Mouse (Mus musculus): ENCODE results near the gene Wdr18.

The Wdr18 gene

DNA sequence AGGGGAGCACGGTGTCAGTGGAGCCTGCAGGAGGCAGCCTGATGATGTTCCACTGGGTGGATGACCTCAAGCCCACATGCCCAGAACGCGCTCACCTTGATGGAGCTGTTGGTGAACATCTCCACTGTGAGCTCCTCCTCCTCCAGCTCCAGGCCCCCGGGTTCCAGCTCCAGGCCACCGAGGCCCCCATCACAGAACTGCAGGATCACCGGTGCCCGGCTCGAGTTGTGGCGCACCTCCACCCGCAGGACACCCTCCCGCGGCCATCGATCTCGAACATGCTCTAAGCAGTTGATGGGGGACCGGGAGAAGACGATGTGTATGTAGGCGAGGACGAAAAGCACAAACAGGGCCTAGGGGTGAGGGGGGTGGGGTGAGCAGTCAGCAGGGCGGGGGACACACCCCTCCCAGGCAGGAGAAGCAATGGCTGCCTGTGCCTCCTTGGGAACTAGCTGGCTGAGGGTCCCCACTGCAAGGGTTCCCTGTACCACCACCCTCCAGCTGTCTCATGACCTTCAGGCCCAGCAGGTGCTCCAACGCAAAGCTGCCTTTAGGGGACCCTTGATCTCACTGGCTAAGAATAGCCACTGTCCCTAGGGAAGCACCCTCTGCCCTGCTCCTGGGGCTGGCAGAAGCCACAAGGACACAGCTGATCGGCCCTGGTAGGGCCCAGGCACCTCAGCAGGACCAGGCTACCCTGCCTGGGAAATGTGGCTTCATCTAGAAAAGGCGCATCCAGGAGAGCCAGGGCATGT, 19.6 kb downstream of the Wdr18 start:
- no peak for DNase-seq

DNA sequence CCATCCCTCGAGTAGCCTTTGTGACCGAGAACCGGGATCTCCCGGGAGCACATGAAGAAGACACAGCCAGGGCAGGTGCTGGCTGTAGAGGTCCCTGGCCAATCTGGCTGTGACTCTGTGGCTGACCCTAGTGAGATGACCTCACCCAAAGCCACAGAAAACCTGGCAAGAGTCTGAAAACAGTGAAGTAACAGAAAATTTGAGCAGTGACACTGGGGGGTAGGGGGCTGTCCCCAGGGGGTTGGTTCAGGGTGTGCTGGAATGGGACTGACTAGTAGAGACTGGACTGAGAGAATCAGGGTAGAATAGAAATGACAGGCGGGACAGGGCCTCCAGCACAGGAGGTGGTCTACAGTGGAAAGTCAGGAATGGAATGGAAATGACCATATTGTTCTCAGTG, 23.3 kb downstream of the Wdr18 start:
- no peak for DNase-seq

- DNase-seq = peak; percentile 56
These were observed 23.7 kb downstream of the Wdr18 start for GRCm38 (mm10) chr10:79983670-79984069.

DNA sequence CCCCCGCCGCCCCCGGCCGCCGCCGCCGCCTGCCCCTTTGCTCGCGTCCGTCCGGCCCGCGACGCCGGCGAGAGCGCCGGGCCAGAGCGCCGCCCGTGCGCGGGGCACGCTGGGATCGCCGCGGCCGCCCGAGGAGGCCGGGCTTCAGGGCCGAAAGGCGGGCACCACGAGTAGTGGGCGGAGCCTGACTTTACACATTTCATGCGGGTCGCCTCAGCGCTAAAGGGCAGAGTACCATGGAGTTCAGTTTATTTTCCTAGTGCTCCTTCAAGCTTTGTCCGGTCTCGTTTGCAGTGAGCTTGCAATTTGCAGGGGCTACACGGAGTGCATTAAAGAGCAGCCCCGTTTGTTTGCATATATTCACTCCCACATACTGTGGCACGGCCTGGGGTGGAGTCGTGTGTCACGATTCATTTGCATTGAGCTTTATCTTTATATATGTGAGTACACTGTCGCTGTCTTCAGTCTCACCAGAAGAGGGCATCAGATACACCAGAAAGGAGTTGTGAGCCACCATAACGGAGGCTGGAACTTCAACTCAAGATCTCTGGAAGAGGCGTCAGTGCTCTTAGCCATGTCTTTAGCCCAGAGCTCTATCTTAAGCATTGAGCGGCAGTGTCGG, 24.4 kb downstream of the Wdr18 start, which contains the start of gene Tmem259:
Gene Tmem259 (minus strand): TSS at position 136 of the 622 bp plus-strand sequence.
- DNase-seq = peak; percentile 89

- peak; percentile 94 for DNase-seq
These were observed 24.9 kb downstream of the Wdr18 start for GRCm38 (mm10) chr10:79984871-79985270.

- peak; percentile 66 for DNase-seq
These were observed 25.6 kb downstream of the Wdr18 start for GRCm38 (mm10) chr10:79985334-79986231.

- peak; percentile 73 for DNase-seq
These were observed 26.4 kb downstream of the Wdr18 start for GRCm38 (mm10) chr10:79986232-79986878.

DNA sequence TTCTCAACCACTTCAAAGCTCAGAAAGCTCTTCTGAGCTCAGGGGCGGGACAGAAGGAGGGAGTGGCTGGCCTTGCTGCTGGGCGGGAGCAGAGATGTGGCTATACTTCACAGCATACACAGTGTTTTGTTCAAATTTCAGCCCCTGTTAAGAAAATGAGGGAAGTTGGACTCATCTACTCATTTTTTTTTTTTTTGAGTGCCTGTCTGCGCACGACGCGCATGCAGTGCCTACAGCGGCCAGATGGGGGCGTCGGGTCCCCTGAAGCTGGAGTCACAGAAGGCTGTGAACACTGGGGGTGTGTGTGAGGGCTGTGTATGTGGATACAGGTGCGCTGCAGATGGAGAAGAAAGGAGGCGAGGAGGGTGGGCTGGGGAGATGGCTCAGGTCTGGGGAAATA, 27.0 kb downstream of the Wdr18 start:
- DNase-seq = peak; percentile 95

DNA sequence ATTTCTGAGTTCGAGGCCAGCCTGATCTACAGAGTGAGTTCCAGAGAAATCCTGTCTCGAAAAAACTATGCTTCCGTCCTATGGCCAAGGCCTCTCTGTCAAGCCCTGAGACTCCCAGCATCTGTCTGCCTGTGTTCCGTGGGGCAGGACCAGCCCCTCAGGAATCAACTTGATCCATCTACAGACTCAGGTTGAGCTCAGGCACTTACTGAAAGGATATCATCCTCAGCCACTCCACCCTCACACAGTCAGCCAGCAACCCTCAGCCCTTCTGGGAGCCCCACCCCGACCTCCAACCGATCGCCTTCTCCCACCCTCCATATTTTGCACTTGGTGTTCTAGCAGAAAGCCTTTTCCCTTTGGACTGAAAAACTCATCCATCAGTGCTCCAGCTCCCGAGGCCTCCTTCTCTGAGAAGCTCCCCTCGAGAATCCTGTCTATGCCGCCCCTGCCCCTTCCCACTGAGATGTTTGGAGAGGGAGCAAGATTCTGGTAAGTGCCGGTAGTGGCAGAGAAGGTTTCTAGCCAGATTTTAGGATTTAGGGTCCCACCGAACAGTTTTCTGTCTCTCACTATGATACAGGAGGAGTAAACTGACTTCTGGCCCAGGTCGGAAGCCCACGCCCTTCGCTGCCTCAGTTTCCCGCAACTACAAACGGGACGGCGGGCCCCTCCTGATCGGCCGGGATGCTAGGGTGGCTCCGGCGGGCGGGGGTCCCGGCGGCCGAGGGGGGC, 28.0 kb downstream of the Wdr18 start:
- DNase-seq = peak; percentile 28

DNA sequence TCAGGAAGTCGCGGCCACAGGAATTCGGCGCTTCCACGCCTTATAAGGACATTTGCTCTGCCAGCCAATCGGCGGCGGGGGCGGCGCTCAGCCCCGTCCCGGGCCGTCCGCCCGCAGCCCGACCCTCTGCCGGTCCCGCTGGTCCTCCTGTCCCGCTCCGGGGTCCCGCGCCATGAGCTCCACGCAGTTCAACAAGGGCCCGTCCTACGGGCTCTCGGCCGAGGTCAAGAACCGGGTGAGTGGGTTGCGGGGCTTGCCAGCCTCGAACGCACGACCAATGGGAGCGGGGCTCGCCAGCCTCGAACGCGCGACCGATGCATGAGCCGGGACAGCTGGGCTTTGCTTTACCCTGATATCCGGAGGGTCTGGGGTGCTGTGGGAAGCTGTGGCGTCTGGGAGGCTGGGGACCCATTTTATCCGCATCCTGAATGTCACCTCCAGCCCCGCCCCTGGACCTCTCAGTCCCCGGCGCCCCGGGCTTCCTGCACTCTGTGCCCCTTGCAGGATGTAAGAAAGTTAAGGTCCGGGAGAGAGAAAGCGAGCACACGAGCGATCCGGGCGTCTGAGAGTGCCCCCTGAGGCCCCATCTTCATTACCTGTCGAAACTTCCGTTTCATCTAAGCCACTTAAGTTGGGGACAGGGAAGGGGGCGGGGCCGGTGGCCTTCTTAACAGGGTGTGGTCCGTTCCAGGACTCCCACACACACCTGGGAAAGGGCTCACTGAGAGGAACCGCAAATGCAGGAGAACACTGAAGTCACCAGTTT, 28.7 kb downstream of the Wdr18 start, which contains the start of gene Cnn2:
Gene Cnn2 (plus strand): TSS at position 79 of the 766 bp plus-strand sequence.
- peak; percentile 79 for DNase-seq

GRCm38 (mm10) chr10:79989272-79989786, 29.4 kb downstream of the Wdr18 start:
- DNase-seq = no peak

- peak; percentile 80 for DNase-seq
These were observed 29.9 kb downstream of the Wdr18 start for GRCm38 (mm10) chr10:79989870-79990269.

DNA sequence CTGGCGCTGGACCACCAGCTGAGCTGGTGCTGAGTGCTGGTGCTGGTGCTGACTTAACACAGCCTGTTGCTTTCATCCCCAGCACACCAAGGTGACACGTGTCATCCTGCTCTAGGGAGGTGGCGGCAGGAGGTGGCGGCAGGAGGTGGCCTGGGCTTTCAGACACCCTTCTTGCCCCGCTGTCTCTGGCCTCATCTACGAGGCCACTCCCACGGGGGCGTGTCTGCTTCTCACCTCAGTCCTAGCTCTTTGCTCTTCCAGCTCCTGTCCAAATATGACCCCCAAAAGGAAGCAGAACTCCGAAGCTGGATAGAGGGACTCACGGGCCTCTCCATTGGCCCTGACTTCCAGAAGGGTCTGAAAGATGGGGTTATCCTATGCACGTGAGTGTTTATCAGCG, 31.1 kb downstream of the Wdr18 start:
- DNase-seq = no peak

- DNase-seq = no peak
These were observed 31.6 kb downstream of the Wdr18 start for GRCm38 (mm10) chr10:79991548-79991947.

DNA sequence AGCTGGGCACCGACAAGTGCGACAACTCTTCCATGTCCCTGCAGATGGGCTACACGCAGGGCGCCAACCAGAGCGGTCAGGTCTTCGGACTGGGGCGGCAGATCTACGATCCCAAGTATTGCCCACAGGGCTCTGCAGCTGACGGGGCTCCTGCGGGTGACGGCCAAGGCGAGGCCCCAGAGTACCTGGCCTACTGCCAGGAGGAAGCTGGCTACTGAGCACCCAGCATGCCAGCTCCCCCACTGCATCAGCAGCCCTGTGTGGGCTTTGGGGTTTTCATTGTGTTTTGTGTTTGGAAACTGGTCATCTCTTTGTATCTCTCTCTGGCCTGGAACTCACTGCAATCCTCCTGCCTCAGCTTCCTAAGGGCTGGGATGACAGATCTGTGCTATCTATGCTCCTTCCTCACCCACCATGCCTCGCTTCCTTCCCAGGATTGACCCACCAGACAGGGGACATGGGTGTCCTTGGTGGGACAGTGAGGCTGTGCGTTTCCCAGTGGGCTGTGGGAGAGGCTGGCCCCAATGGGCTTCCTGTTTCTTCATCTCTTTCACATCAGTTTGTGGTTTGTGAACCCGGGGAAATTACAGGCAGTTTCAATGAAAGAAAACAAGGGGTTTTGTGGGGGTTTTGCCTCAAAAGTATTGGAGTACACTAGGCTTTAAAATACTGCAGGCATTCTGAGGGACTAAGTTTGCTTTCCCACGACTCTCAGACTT, 34.6 kb downstream of the Wdr18 start:
- DNase-seq = peak; percentile 65

GRCm38 (mm10) chr10:79995636-79996035, 35.7 kb downstream of the Wdr18 start:
- DNase-seq = no peak

GRCm38 (mm10) chr10:79996272-79997033, 36.5 kb downstream of the Wdr18 start, which contains the start of gene Abca7:
Gene Abca7, plus strand, starts transcription at chr10:79996494.
- DNase-seq = peak; percentile 99

DNA sequence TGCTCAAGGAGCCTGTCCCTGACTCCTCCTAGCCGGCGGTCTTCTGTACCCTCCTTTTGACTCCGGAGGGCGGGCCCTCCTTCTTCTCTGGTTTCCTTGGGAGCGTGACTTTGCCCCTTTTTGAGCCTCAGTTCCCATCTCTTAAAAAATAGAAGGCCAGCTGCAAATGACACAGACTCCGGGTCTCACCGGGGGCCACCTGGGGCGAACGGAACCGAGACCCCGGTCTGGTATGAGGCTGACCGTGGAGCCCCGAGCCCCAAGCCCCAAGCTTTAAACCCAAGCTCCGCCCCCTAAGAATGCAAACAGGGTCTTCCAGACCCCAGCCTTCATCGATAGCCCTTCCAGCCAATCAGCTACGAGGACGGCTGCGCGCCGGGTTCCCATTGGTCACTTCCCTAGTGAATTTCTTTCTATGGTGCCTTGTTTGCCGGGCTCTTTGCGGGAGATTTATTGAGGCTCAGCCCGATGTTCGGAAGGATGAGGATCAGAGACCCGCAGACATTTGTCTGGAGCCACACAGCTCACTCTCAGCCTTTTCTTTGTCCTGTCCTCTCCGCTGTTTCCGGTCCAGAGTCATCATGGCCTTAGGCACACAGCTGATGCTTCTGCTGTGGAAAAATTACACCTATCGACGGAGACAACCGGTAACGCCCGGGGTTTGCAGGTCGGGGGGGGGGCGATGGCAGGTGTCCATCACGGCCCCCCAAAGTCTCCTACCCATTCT, 37.2 kb downstream of the Wdr18 start:
- DNase-seq = peak; percentile 66

- no peak for DNase-seq
These were observed 37.9 kb downstream of the Wdr18 start for GRCm38 (mm10) chr10:79997819-79998218.

Data from lung, postnatal 14 days (tissue).